Comparison of ENCODE assay signal across 9 mouse cellular contexts in genomic region chr1:86497361-86497760, GRCm38 (mm10). TPM values are rescaled to one million over a fixed set of nuclear protein-coding genes. Genes with fewer than 3 reads are reported as not detected.
DNase-seq lines count a peak whose midpoint lies in the region; ATAC-seq and TF ChIP-seq lines count a peak whose summit lies in the region.
"Had no signal": no experiment of that assay in that cellular context is flagged by ENCODE, and none has a peak within 500 bp of the region (broad histone marks: within the 10 kb centered on the region; RNA-seq: fewer than 3 reads in every experiment).

No protein-coding gene starts in this region.

- TF ChIP-seq EP300 in liver, postnatal 0 days (IDR thresholded peaks at IDR 0.05; ENCODE audit: low read depth) = no peak

- WGBS in embryonic facial prominence, embryonic 15.5 days = 67% methylated on average over 5 of the region's 5 CpGs
- WGBS in liver, postnatal 0 days (ENCODE audit: insufficient replicate concordance) = 58% methylated on average over 5 of the region's 5 CpGs

- H3K36me3 ChIP-seq in embryonic facial prominence, embryonic 15.5 days = no peaks in the 10 kb centered on the region
- no peaks in the 10 kb centered on the region for H3K36me3 ChIP-seq in liver, postnatal 0 days (replicated peaks; ENCODE audit: insufficient read depth, low read length)

- peak; percentile 25 for DNase-seq in heart, postnatal 4 days
- DNase-seq in heart, postnatal 36 days = no peak
- DNase-seq in kidney, adult 8-10 months = peak; percentile 81 to 84
- DNase-seq in liver, postnatal 0 days = no peak
- no peak for DNase-seq in adipocyte (ENCODE audit: low spot score)
- DNase-seq in spleen, postnatal 10 days (ENCODE audit: low spot score in 2 of 2) = no peak
- DNase-seq: forebrain, postnatal 0 days had no signal

- H3K27me3 ChIP-seq in embryonic facial prominence, embryonic 15.5 days = no peaks in the 10 kb centered on the region
- H3K27me3 ChIP-seq in liver, postnatal 0 days (ENCODE audit: insufficient read depth, low read length) = no peaks in the 10 kb centered on the region

- H3K9ac ChIP-seq in embryonic facial prominence, embryonic 15.5 days = no peak overlapping the region
- H3K9ac ChIP-seq in liver, postnatal 0 days (replicated peaks) = no peak overlapping the region; the same call in 1 of the 2 replicates
- H3K9ac ChIP-seq: forebrain, postnatal 0 days had no signal

- intact Hi-C loops in heart, postnatal 36 days (cut with DNase I) = no loop called here

- no peaks in the 10 kb centered on the region for H3K9me3 ChIP-seq in embryonic facial prominence, embryonic 15.5 days (replicated peaks)
- no peaks in the 10 kb centered on the region for H3K9me3 ChIP-seq in liver, postnatal 0 days (ENCODE audit: low read length)

- no peak for ATAC-seq in embryonic facial prominence, embryonic 15.5 days (ENCODE audit: insufficient number of reproducible peaks, low FRiP score, low TSS enrichment, low read depth)
- no peak for ATAC-seq in liver, postnatal 0 days
- ATAC-seq: forebrain, postnatal 0 days had no signal

- no peak for TF ChIP-seq CTCF in liver, postnatal 0 days (IDR thresholded peaks at IDR 0.05; ENCODE audit: low read depth)

- peak overlapping the region; percentile 49; the same call in 1 of the 2 replicates for H3K27ac ChIP-seq in embryonic facial prominence, embryonic 15.5 days (replicated peaks)
- H3K27ac ChIP-seq in liver, postnatal 0 days (ENCODE audit: low read depth) = peak overlapping the region; percentile 75

- H3K4me2 ChIP-seq in embryonic facial prominence, embryonic 15.5 days (replicated peaks) = no peak overlapping the region
- peak overlapping the region; percentile 31; the same call in 1 of the 2 replicates for H3K4me2 ChIP-seq in liver, postnatal 0 days (ENCODE audit: low read depth, low read length)

- H3K4me3 ChIP-seq in embryonic facial prominence, embryonic 15.5 days (replicated peaks) = no peak overlapping the region
- no peak overlapping the region for H3K4me3 ChIP-seq in liver, postnatal 0 days (ENCODE audit: low read depth, low read length)
- H3K4me3 ChIP-seq: layer of hippocampus, adult 2 months had no signal

- H3K4me1 ChIP-seq in embryonic facial prominence, embryonic 15.5 days = peaks cover 40% of the 10 kb centered on the region
- peaks cover 58% of the 10 kb centered on the region for H3K4me1 ChIP-seq in liver, postnatal 0 days (ENCODE audit: insufficient read depth)

RNA-seq across cellular contexts. Expression of gene Ptma, which starts 29.2 kb away (rescaled TPM):
- 100 to 1,000 TPM; 724 to 726 TPM for total RNA-seq in heart, postnatal 4 days (2021)
- total RNA-seq in heart, postnatal 36 days (2021) = 100 to 1,000 TPM; 202 to 234 TPM
- 1,945 and 2,079 TPM in 2 replicates for polyA plus RNA-seq in embryonic facial prominence, embryonic 15.5 days (2015; fragmentation: Nextera tagmentation; extraction: Ambion mirVana)
- 750 and 799 TPM in 2 replicates for polyA plus RNA-seq in liver, postnatal 0 days (2015; fragmentation: Nextera tagmentation; extraction: Ambion mirVana)

Comparison
In these comparisons a context has a peak if more than half of its experiments do, and no peak if none do; other contexts are left out.
1. DNase-seq: peak in heart, postnatal 4 days (single experiment) and kidney, adult 8-10 months (2 of 2); none in heart, postnatal 36 days (0 of 2), liver, postnatal 0 days (single experiment), adipocyte (single experiment) and spleen, postnatal 10 days (0 of 2).